Mouse (Mus musculus) ES-E14 (cell line): ENCODE data around the gene Gpr65.
"Not testable (repeated sequence)": the region's sequence is repeated elsewhere in the genome, so short reads cannot be mapped to it uniquely, and the experiment has no call there.

ENCODE experiments used
- CHD2 ChIP-seq: IDR thresholded peaks from 2 replicates; pipeline ENCODE4 v1.6.1; 2014; ENCODE audit warnings: mild to moderate bottlenecking, low read depth, low read length, inconsistent platforms
- HCFC1 ChIP-seq: IDR thresholded peaks from 2 replicates; pipeline ENCODE4 v1.6.1; 2012; ENCODE audit warnings: low read length, inconsistent platforms, borderline replicate concordance; ENCODE audit not compliant: insufficient read depth
- MAFK ChIP-seq: IDR thresholded peaks from 2 replicates; pipeline ENCODE4 v1.6.1; 2014; ENCODE audit warnings: mild to moderate bottlenecking, low read depth, low read length, inconsistent platforms; ENCODE audit not compliant: insufficient read depth
- ZC3H11A ChIP-seq: IDR thresholded peaks from 2 replicates; pipeline ENCODE4 v1.6.1; 2012; ENCODE audit warnings: low read depth, mild to moderate bottlenecking, inconsistent platforms, low read length, borderline replicate concordance
- ZNF384 ChIP-seq: IDR thresholded peaks from 2 replicates; pipeline ENCODE4 v1.6.1; 2012; ENCODE audit warnings: low read depth, low read length, inconsistent platforms

- not testable (repeated sequence) for TF ChIP-seq ZNF384, ZC3H11A, HCFC1, MAFK, CHD2
These were observed 55.7 kb downstream of the Gpr65 start for GRCm38 (mm10) chr12:98324170-98324569.
